Mouse (Mus musculus): ENCODE data around the gene Tmem50b.
"Not testable (repeated sequence)": the region's sequence is repeated elsewhere in the genome, so short reads cannot be mapped to it uniquely, and the experiment has no call there.

Gene Tmem50b

GRCm38 (mm10) chr16:91534888-91535287 lies 62.7 kb downstream of the Tmem50b start:
- no peak for DNase-seq

- DNase-seq = peak in 1 of 2 experiments; percentile 47
These were observed 63.1 kb downstream of the Tmem50b start for GRCm38 (mm10) chr16:91534477-91534876.

- DNase-seq = peak; percentile 60 to 65
These were observed 64.3 kb downstream of the Tmem50b start for GRCm38 (mm10) chr16:91533097-91534001.

GRCm38 (mm10) chr16:91532429-91532828 lies 65.2 kb downstream of the Tmem50b start:
- DNase-seq = no peak

GRCm38 (mm10) chr16:91531856-91532255 lies 65.7 kb downstream of the Tmem50b start:
- DNase-seq = no peak

GRCm38 (mm10) chr16:91530830-91531229 lies 66.8 kb downstream of the Tmem50b start:
- not testable (repeated sequence) for DNase-seq

- no peak for DNase-seq
These were observed 69.0 kb downstream of the Tmem50b start for GRCm38 (mm10) chr16:91528578-91528977.

GRCm38 (mm10) chr16:91527500-91527899 lies 70.1 kb downstream of the Tmem50b start:
- no peak for DNase-seq

GRCm38 (mm10) chr16:91527051-91527450 lies 70.5 kb downstream of the Tmem50b start:
- DNase-seq = peak in 1 of 2 experiments; percentile 26

DNA sequence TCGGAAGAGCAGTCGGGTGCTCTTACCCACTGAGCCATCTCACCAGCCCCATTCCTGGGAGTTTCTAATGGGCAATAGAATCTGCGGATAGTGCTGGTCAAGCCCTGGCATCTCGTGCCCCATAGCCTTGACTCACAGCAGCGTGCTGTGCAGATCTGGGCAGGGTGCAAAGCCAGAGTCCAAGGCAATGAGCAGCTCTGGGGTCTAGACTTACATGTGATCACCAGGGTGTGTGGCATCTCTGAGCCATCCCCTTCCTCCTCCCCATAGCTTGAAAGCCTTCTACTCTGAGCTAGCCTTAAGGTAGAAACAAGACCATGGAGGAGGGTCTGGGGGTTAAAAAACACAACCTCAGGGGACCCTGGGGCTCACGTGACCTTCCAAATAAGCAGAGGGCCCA lies 71.3 kb downstream of the Tmem50b start:
- DNase-seq = no peak

Data from B cell, adult 2 months (primary cell).